Mouse (Mus musculus) G1E-ER4 (cell line): ENCODE measurements around the gene Mgat4e. TPM values are rescaled to one million over a fixed set of nuclear protein-coding genes. Genes with fewer than 3 reads are reported as not detected.

Source experiments
- GATA1 ChIP-seq: IDR thresholded peaks from one replicate; pipeline ENCODE4 v1.8.0; 2012; ENCODE audit warnings: low read length, inconsistent platforms
- polyA plus RNA-seq: library from polyadenylated mRNA; stranded (reverse); fragments of >175 nt; gene quantifications from 2 replicates; pipeline ENCODE4 v1.2.3, GENCODE M21; 2012

Mgat4e gene
- polyA plus RNA-seq, 1 experiment = not detected

DNA sequence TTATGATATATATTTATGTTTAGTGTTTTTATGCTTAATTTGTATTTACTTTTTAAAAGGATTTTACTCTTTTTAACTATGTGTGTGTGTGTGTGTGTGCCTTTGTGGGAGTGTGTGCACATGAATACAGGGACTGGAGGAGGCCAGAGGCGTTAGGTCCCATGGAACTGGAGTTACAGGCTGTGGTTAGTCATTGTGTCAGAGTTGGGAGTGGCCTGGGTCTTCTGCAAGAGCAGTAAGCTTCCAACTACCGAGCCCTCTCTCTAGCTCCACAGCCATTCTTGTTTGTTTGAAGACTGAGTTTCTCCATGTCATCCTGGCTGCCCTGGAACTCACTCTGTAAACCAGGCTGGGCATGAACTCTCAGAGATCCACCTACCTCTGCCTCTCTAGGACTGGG, 27.2 kb downstream of the Mgat4e start:
- TF ChIP-seq GATA1 = no peak

DNA sequence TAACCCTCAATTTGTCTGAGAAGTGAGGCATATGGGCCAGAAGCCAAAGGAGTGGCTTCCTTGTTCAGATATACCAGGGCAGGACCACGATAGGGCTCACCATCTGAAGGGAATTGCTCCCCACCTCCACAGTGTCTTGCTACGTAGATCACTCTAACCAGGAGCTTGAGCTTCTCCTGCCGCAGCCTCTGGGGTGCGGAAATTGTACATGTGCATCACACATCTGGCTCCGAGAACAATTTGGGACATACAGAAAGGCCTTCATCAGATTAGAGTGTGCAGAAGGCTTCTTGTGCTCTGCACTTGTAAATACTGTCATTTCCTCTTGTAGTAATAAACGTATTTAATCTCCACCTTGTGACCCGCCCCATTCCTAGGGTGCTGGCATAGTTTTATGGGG, 28.3 kb downstream of the Mgat4e start:
- TF ChIP-seq GATA1 = no peak

DNA sequence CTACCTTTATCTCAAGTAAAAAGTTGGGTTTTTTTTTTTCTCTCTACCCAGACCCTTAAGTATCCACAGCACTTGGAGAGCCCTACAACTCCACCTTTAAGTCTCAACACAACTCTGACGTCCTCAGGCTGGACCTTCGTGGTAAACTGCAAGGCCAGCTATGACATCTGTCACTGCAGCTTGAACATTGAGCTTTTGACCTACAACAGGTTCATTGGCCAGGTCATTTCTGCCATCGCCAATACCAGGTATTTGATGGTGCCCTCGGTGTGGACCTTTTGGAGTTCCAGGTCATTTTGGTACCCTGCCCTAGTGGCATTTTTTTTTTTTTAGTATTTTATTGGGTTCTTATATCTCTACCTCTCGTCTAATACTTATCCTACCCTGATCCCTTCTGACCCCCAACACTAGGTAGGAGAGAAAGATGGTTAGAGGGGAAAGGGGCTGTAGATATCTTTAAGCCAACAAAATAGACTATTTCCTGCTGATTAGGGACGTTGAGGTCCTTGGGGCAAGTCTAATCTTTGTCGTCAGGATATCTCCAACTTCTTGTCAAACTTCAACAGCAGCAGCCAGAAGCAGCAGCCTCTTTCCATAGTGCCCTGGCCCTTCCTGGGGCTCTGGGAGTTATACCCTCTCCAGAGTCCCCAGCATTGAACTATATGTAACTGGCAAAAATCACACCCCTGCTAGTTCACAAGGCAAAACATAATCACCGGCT, 29.3 kb downstream of the Mgat4e start:
- peak; percentile 61 for TF ChIP-seq GATA1

DNA sequence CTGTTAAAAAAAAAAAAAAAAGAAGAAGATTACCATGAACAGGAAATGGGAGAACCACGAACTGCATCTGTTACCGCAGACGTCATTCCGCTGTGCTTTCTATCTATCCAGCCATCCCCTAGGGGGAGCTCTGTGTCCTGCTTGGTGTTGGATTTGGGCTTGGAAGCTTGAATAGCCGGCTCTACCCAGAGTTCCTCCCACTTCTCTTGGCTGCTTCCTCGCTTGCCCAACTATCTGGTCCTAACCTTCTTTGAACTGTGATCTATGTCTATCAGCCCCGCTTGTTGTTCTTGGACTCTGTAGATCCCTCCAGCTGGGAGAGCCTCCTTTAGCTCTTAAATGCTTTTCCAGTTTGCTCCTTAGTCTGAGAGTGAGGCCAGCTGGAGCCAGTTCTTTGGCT, 30.8 kb downstream of the Mgat4e start:
- TF ChIP-seq GATA1 = no peak

DNA sequence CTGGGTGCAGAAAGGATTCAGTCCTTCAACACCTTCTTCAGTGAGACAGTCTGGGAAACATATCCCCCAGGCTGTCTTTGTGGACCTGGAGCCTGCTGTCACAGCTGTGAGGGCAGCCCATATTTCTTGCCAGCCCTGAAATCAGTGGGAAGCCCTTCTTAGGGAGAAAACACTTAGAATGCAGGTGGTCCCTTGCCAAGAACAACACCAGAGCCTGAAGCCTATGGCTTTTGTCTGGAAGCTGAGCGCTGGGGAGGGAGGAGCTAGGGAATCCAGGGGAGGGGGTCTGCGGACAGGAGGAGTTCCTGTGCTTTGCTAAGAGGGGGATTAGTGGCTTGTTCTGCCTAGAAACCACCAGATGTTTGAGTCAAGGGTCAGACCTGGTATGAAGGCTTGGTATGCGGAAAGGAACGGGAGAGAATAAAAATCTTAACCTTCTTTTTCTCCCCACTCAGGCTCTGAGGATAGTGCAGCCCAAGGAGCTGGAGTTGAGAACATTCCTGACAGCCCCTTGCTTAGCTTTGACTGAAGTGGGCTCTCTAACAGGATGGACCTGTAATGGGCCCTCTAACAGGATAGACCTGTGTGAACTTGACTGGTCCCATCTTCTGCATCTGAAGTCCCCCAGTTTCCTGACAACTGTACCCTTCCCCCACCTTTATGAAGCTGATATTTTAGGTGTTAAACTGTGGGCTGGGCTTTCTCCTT, 32.8 kb downstream of the Mgat4e start:
- no peak for TF ChIP-seq GATA1

DNA sequence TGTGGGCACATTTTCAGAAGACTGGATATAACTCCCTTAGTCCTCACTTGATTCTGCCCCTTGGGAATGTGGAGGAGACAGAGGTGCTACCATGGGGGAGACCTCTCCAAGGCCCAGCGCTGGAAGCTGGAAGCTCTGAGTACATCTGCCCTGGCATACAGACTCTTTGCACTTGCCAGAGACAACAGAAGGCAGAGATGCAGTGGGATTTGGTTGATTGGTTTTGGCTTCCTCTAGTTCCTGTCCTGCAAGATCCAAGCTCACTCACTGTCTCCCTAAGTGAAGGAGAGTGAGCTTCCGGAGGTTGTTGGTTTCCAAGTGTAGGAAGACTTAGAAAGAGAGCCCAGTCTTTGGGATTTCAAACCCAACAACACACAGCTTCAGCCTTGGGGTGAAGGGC, 33.6 kb downstream of the Mgat4e start:
- TF ChIP-seq GATA1 = no peak

DNA sequence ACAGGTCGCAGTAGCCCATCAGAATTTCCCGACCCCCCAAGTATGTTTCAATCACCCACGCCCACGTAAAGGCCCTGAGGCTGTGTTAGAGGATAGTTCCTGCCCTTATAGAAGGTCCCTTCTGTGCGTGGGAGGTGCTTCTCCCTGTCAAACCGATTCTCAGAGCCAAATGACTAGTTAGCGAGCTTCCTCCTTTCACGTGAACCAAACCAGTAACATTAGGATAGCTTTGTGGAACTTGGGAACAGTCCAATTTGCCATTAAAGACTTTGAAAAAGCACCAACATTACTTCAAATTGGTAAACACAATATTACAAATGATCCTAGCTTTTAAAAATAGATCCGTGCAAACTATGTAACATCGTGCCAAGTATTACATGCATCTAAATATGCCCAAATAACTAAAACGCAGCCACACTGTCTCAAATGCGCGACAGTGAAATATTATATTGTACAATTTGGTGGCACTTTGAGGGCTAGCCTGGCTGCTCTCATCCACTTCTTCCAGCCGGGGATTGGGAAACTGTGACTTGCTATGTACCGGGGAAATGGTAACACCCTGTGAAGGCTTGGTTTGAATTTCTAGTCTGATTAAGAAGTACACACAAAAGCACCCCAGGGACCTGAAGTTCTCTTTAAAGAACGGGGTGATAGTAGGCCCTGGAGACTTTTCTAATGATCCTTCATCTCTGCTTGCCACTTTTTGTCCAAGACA, 35.4 kb downstream of the Mgat4e start:
- TF ChIP-seq GATA1 = no peak

DNA sequence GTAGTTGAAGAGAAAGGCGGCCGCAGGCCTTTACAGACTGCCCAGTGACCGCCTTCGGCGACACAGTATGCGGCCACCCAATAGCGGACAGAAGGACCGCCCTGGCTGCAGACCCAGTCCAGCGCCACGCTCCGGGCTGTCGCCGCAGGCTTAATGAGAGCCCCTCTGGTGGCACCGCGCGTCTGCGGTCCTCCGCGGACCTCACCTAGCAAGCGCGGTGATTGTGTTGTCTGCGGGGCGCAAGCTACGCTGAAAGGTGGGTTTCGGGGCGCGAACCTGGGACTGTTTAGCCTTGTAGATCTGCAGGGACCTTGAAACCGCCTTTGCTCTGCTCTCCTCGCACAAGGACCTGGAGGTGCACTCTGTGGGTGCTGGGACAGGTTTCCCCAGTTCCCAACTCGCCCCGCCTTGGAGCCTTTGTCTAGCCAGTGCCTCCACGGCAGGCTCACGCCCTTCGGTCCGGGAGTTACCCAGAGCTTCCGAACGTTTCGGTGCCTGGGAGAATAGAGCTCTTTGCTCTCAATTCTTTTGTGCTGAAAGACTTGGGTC, 36.1 kb downstream of the Mgat4e start:
- TF ChIP-seq GATA1 = no peak

DNA sequence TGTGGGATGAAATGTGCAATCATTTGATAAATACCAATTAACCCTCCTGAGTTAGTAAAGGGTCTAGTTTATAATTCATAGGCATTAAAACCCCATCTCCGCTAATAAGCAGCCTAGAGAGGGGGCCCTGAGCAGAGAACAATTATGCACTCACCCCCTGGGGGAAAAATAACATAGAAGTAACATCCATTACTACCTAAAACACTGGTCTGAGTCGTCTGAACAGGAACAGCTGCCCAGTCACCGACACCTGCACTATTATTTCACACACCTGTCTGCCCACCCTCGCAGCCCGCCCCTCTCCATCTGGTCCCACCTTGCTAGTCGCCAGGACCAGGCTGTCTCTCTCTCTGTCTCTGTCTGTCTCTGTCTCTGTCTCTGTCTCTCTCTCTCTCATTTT, 36.9 kb downstream of the Mgat4e start:
- TF ChIP-seq GATA1 = no peak

DNA sequence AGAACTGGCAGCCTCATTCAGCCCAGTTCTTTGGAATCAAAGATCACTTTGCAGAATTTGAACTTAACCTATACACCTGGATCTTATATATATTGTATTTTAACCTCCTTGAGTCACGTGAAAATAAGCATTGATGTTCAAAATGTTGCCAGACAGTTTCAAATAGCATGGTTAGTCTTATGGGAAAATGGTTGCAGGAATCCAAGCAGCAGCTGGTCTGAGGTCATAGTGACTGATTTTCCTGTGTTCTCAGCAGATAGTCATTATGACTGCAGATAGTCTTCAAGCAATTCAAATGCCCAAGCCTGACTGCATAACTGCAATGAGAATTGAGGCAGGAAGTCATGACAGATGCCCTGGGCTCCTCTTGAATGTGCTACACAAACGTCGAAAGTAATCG, 37.3 kb downstream of the Mgat4e start:
- TF ChIP-seq GATA1 = no peak

DNA sequence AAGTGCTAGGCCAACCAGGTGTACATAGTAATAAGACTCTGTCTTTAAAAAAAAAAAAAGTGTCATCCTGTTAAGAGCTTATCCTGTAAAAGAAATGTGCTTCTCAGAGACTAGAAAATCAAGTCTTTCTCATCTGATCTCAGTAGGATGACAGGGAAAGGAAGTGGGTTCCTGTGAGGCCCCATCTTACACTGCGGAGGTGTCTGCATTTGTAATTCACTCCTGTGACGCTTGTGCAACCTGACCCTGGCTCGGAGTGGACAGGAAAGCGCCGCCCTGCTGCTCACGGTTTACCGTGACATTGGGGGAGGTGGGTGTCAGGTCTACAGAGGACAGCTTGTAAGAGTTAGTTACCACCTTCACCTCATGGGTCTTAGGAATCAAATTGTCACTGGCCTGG, 39.5 kb downstream of the Mgat4e start:
- TF ChIP-seq GATA1 = no peak

DNA sequence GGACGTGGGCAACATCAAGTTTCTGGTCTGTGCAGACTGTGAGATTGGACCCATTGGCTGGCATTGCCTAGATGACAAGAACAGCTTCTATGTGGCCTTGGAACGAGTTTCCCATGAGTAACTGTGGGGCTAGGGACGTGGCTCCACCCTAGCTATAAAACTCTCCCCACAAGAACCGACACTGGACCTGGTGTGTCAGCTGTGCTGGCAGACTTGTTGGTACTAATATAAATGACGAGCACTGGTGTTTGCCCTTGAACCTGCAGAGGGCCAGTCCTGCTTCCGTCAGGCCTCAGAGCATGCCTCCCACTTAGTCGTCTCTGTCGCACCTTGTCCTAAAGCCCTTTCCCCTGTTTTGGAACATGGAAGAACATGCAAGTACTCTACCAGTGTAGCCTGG, 43.3 kb downstream of the Mgat4e start:
- no peak for TF ChIP-seq GATA1

DNA sequence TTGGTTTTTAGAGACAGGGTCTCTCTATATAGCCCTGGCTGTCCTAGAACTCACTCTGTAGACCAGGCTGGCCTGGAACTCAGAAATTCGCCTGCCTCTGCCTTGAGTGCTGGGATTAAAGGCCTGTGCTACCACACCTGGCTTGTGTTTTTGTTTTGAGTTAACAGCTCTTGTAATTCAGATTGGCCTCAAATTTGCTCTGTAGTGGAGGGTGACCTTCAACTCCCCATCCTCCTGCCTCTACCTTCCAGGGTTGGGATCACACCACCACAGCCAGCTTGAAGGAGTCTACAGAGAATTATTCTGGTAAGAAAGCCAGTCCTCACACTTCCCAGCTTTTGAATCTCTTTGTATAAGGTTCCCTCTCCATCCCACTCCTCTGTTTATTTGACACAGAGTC, 48.6 kb downstream of the Mgat4e start:
- no peak for TF ChIP-seq GATA1

DNA sequence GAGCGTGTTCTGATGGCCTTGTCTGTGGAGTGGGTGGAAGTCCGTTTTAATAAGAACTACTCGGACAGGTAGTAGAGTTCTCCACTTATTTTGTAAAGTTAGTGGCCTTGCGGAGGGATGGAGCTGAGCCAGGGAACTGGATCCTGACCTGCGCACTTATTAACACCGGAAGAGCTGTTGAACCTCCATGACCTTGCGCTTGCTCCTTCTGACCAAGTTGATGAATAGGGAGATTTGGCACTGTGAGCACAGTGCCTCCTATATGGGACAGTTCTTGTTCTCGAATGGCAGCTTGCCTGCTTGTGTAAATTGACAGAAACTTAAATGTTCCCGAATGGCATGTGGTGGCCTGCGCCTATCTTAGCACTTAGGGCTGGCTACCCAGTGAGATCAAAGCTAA, 53.5 kb downstream of the Mgat4e start:
- TF ChIP-seq GATA1 = no peak

DNA sequence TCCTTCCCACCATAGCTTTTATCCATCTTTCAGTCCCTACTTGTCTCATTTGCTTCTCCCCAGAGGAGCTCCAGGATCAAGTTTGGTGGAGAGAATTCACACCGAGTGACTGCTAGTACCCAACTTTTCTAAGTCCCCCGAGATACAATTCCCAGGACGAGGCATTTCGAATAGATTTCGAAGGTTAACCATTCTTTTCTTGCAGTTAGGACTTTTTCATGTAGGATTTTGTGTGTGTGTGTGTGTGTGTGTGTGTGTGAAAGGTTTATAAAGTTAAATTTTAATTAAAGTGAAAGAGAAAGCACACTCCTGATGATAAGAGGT, 54.3 kb downstream of the Mgat4e start:
- TF ChIP-seq GATA1 = no peak

DNA sequence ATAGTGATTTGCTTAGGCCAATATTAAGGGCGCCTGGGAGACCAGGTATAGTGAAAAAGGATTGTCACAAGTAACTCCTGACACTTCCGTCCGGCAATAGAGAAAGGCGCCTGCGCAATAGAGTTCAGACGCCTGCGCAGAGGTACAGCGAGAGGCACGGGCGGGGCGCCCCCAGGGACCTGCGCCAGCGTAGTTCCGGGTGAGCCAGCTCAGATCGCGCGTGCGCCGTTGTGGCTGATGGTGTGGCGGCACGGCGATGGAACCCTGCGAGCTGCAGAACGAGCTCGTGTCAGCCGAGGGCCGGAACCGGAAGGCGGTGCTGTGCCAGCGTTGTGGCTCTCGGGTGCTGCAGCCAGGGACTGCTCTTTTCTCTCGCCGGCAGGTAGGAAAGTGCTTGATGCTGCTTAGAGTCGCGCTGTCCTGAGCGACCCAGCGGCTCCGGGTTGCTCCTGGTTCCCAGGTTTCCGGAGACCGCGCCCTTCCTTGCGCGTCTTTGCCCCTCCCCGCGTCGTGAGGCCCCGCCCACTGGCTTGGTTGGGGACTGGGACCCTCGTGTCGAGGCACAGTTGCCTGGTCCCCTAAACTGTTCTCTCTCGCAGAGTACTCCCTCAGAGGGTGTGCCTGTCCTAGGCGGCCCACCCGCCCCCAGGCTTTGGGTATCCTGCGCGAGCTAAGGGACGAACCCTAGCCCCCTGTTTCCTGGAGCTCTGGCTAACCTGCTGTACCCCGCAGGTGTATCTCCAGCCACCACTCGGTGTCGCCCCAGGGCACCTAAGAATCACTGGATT, 54.9 kb downstream of the Mgat4e start, which contains the start of gene Rabif:
Rabif (plus strand) TSS at position 221 of the 788 bp plus-strand sequence.
- TF ChIP-seq GATA1 = no peak

DNA sequence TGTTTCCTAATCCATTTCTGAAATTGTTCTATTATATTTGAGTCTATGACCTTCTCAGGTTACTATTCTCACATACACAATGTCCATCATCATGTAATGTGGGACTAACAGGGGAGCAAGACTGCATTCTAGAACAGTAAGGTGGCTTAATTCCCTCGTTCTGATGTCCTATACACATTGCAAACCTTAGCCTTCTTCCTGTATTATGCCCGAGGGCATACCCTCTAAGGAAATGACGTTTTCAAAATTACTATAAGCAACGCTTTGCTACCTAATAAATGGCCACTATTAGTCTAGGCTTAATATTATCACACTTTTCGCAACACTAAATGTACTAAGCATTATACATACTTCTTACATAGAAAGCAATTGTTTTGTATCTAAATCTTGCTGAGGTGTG, 55.5 kb downstream of the Mgat4e start:
- TF ChIP-seq GATA1 = no peak
